In the genomic region with DNA sequence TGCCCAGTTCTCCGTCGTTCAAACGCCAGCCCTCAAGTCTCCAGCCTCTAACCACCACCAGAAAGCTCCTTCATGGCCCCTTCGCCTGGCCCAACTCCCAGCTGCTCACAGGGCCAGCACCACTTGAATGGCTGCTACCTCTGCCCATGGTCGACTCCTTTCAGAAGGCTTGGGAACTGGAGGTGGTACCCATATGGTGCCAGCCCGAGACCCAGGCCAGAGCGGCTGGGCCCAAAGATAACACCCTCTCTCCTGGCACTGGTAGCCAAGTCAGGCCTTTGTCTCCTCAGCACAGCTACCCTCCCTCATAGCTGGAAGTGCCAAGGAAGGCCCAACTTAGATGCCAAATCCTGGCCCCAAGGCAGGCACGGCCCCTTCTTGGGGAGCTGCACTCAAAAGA, we compare ENCODE assay signal across 13 mouse cellular contexts.
DNase-seq lines count a peak whose midpoint lies in the region.
"Had no signal": no experiment of that assay in that cellular context is flagged by ENCODE, and none has a peak within 500 bp of the region (broad histone marks: within the 10 kb centered on the region; RNA-seq: fewer than 3 reads in every experiment).

No protein-coding gene starts in this region.

- DNase-seq in cerebellum, postnatal 10 days, result peak; percentile 50 to 71
- no peak for DNase-seq in cerebellum, adult 18-20 months
- DNase-seq in layer of hippocampus, adult 9-11 months, result peak; percentile 9
- DNase-seq in layer of hippocampus, postnatal 25 days (ENCODE audit: extremely low spot score in 1 of 2, low spot score in 1 of 2), result no peak
- DNase-seq in right cerebral cortex, postnatal 10 days (ENCODE audit: low spot score in 2 of 2), result peak; percentile 65 to 78
- DNase-seq in right cerebral cortex, postnatal 14 days, result no peak
- no peak for DNase-seq in cerebellum, postnatal 25 days
- DNase-seq in right cerebral cortex, adult 2 months (ENCODE audit: low spot score in 2 of 2), result no peak
- DNase-seq: adrenal gland, adult 8-10 months; cerebellum, postnatal 36 days; heart, postnatal 10 days; kidney, adult 18-20 months; lung, adult 2 months had no signal

Comparison
In these comparisons a context has a peak if more than half of its experiments do, and no peak if none do; other contexts are left out.
1. DNase-seq: peak in cerebellum, postnatal 10 days (2 of 2), layer of hippocampus, adult 9-11 months (single experiment) and right cerebral cortex, postnatal 10 days (2 of 2); none in cerebellum, adult 18-20 months (0 of 2), layer of hippocampus, postnatal 25 days (0 of 2), right cerebral cortex, postnatal 14 days (single experiment), cerebellum, postnatal 25 days (0 of 2) and right cerebral cortex, adult 2 months (0 of 2).